Mouse (Mus musculus): Measurements from ENCODE around the gene Gm45753. TPM values are rescaled to one million over a fixed set of nuclear protein-coding genes. Genes with fewer than 3 reads are reported as not detected.

Gene Gm45753
- polyA plus RNA-seq, 1 experiment from 2014 or later = not detected

DNA sequence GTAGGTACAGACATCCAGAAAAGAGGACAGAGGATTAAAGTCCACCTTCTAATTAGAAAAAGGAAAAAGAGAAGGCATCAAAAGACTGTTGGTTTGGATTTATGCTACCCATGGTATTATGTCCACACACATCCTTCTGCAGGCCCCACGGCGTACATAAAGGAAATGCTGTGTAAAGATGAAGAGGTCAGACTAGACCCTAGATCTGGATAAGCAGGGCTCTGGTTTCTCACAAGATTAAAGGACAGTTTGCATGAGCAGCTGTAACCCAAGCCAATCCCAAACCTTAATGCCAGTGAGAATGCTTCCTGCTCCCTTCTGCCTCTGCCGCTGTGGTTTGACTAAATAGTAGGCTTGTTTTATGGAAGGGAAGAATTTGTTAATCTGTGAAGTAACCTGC is 30.8 kb downstream of the Gm45753 start:
- H3K4me3 ChIP-seq (ENCODE audit: low read depth, low read length) = no peak overlapping the region
- H3K9ac ChIP-seq = no peak overlapping the region
- H3K27ac ChIP-seq (ENCODE audit: low read depth) = no peak overlapping the region
- DNase-seq (no peak), ATAC-seq (ENCODE audit: insufficient read depth) (no peak)
- 61% methylated on average over 3 of the region's 3 CpGs for WGBS
- H3K9me3 ChIP-seq (ENCODE audit: low read depth, low read length) = no peaks in the 10 kb centered on the region
- no peaks in the 10 kb centered on the region for H3K4me1 ChIP-seq (ENCODE audit: insufficient read depth)
- no peaks in the 10 kb centered on the region for H3K36me3 ChIP-seq (ENCODE audit: insufficient read depth)
- TF ChIP-seq CTCF (IDR thresholded peaks at IDR 0.05; ENCODE audit: low read depth) = no peak
- no peak overlapping the region for H3K4me2 ChIP-seq
- no peaks in the 10 kb centered on the region for H3K27me3 ChIP-seq (ENCODE audit: insufficient read depth, low read length)

DNA sequence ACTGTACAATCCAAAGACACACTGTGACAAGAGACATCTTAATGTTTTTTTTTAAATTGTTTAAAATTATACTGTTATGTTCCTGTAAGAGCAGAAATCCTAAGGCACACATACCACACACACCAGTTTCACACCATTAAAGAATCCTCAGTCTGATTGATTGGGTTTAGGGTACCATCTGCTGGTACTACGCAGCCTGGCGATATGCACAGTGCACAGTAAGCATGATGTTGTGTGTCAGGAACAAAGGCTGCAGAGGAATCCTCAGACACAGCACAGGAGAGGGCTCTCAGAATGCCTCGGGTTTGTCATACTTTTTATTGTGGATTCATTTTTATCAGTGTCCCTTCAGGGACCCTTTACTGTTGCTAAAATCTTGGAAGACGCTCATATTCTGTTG is 33.9 kb downstream of the Gm45753 start:
- Histone ChIP-seq H3K4me1 (ENCODE audit: insufficient read depth) (no peaks in the 10 kb centered on the region), H3K27ac (ENCODE audit: low read depth) (no peak overlapping the region), H3K4me2 (no peak overlapping the region), H3K4me3 (ENCODE audit: low read depth, low read length) (no peak overlapping the region), H3K9me3 (ENCODE audit: low read depth, low read length) (no peaks in the 10 kb centered on the region), H3K36me3 (ENCODE audit: insufficient read depth) (no peaks in the 10 kb centered on the region), H3K27me3 (ENCODE audit: insufficient read depth, low read length) (no peaks in the 10 kb centered on the region), H3K9ac (no peak overlapping the region)
- TF ChIP-seq CTCF (IDR thresholded peaks at IDR 0.05; ENCODE audit: low read depth) = no peak
- 69% methylated on average over 4 of the region's 4 CpGs for WGBS
- ATAC-seq (ENCODE audit: insufficient read depth) (no peak), DNase-seq (no peak)

DNA sequence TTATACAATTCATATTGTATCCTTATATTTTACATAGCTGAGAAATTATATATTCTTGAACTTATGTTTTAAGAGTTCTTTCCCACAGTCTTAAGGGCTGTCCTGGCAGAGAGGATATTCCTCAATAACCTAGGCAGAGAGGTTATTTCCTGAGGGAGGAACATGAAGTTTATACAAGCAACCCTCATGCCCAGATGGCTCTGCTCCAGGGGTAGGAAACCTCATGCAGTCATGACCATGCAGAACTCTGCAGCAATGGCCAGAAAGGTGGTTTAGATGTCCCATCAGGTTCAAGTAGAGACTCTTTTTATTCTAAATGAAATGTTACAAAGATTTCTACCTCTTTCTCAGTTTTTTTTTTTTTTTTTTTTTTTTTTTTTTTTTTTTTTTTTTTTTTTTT is 39.2 kb downstream of the Gm45753 start:
- no peak overlapping the region for H3K4me2 ChIP-seq
- H3K4me1 ChIP-seq (ENCODE audit: insufficient read depth) = no peaks in the 10 kb centered on the region
- DNase-seq (no peak), ATAC-seq (ENCODE audit: insufficient read depth) (no peak)
- H3K36me3 ChIP-seq (ENCODE audit: insufficient read depth) = no peaks in the 10 kb centered on the region
- H3K27ac ChIP-seq (ENCODE audit: low read depth) = no peak overlapping the region
- H3K27me3 ChIP-seq (ENCODE audit: insufficient read depth, low read length) = no peaks in the 10 kb centered on the region
- no peak overlapping the region for H3K9ac ChIP-seq
- no peak overlapping the region for H3K4me3 ChIP-seq (ENCODE audit: low read depth, low read length)
- no peak for TF ChIP-seq CTCF (IDR thresholded peaks at IDR 0.05; ENCODE audit: low read depth)
- no peaks in the 10 kb centered on the region for H3K9me3 ChIP-seq (ENCODE audit: low read depth, low read length)

DNA sequence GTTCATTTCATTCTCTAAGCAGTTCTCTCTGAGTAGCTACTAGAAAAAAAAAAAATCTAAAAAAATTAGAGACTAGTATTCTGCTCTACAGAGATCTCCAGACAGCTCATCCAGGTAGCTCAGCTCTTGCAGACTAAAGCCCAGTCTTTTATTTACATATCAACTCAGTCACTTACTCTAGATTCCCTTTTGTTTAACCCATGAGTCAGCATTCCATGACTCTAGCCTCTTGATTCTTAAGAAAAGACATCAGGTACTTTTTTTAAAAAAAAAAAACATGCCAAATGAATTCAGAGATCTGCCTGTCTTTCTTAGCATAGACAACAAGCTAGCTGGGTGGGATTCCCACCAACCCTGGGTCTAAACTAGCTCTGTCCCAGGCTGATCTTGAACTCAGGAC is 39.8 kb downstream of the Gm45753 start:
- H3K9ac ChIP-seq = no peak overlapping the region
- H3K36me3 ChIP-seq (ENCODE audit: insufficient read depth) = no peaks in the 10 kb centered on the region
- H3K9me3 ChIP-seq (ENCODE audit: low read depth, low read length) = no peaks in the 10 kb centered on the region
- DNase-seq = no peak
- no peaks in the 10 kb centered on the region for H3K27me3 ChIP-seq (ENCODE audit: insufficient read depth, low read length)
- no peak overlapping the region for H3K27ac ChIP-seq (ENCODE audit: low read depth)
- H3K4me3 ChIP-seq (ENCODE audit: low read depth, low read length) = no peak overlapping the region
- no peak for ATAC-seq (ENCODE audit: insufficient read depth)
- H3K4me2 ChIP-seq = no peak overlapping the region
- no peaks in the 10 kb centered on the region for H3K4me1 ChIP-seq (ENCODE audit: insufficient read depth)
- no peak for TF ChIP-seq CTCF (IDR thresholded peaks at IDR 0.05; ENCODE audit: low read depth)

DNA sequence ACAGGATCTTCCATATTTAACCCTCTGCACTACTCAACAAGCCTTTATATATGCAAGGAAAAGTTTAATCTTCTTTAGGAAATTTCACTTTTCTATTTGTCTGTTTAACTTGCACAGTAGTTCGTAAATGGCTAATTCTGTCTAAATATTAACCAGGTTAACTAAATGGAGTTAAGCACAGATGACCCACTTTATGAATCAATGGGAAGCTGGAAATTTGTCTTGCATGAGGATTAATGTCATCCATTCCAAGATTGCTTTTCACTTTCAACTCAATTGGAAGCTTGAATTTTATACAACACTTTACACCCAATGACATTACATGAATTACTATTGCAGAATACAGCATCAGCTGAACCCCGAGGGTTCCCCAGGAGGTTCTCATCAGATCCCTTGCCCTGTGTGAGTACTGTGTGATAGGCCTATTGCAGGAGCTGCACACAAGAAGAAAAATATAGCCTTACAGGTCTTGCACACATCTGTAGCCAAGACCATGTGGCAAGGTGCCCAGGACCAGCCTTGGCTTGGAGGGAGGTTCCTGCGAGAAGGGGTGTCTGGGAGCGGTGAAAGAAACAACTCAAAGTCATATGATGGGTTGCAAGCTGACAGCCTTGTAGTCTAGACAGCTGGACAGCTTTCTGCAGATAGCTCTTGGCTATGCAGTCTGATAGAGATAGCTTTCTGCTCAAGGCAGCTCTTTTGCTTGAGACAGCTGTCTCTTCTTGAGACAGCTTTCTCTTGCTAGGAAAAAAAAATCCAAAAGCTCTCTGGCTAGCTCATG is 40.5 kb downstream of the Gm45753 start:
- TF ChIP-seq CTCF (IDR thresholded peaks at IDR 0.05; ENCODE audit: low read depth) = no peak
- ATAC-seq (ENCODE audit: insufficient read depth) = peak; percentile 83
- WGBS = 58% methylated on average over 4 of the region's 4 CpGs
- no peak overlapping the region for H3K9ac ChIP-seq
- H3K9me3 ChIP-seq (ENCODE audit: low read depth, low read length) = no peaks in the 10 kb centered on the region
- H3K27me3 ChIP-seq (ENCODE audit: insufficient read depth, low read length) = no peaks in the 10 kb centered on the region
- no peak overlapping the region for H3K4me2 ChIP-seq
- H3K36me3 ChIP-seq (ENCODE audit: insufficient read depth) = no peaks in the 10 kb centered on the region
- no peaks in the 10 kb centered on the region for H3K4me1 ChIP-seq (ENCODE audit: insufficient read depth)
- DNase-seq = peak; percentile 70
- no peak overlapping the region for H3K4me3 ChIP-seq (ENCODE audit: low read depth, low read length)
- no peak overlapping the region for H3K27ac ChIP-seq (ENCODE audit: low read depth)

DNA sequence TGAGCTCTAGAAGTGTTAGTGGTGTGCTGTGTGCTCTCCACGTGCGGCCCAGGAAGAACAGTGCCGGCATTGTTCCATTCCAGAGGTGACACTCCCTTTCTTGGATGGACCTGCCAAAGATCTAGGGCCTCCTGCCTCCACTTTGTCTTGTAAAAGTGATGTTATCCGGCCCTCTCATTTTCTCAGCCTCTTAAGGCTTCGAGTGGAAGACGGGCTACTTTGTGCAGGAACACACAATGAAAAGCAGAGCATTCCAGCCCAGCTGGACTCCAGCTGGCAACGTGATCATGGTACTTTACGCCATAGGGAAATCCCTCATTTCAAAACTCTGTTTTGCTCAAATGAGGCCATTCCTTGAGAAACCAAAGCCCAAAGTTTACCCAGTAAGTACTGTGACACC is 41.3 kb downstream of the Gm45753 start:
- H3K27me3 ChIP-seq (ENCODE audit: insufficient read depth, low read length) = no peaks in the 10 kb centered on the region
- peak; percentile 44 for DNase-seq
- H3K4me2 ChIP-seq = no peak overlapping the region
- no peak for TF ChIP-seq CTCF (IDR thresholded peaks at IDR 0.05; ENCODE audit: low read depth)
- no peak overlapping the region for H3K4me3 ChIP-seq (ENCODE audit: low read depth, low read length)
- no peaks in the 10 kb centered on the region for H3K36me3 ChIP-seq (ENCODE audit: insufficient read depth)
- no peaks in the 10 kb centered on the region for H3K4me1 ChIP-seq (ENCODE audit: insufficient read depth)
- H3K9ac ChIP-seq = no peak overlapping the region
- no peak for ATAC-seq (ENCODE audit: insufficient read depth)
- 47% methylated on average over 8 of the region's 8 CpGs for WGBS
- no peak overlapping the region for H3K27ac ChIP-seq (ENCODE audit: low read depth)
- H3K9me3 ChIP-seq (ENCODE audit: low read depth, low read length) = no peaks in the 10 kb centered on the region

DNA sequence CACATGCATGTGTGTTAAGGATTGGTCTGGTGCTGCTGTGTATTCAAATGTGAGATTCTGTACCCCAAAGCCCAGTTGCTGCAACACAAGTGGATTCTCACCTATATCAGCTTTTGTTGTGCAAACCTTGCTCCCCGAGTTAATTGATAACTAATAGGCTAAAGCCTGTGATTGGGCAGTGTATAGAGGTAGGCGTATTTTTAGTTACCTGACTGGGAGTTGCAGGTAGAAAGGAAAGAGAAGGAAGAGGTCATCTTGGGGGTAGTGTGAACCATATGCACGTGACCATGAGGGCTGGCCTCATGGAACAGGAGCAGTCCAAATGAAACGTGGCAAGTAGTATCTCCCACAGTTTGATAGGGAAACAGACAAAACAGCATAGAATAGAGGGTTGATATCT is 43.3 kb downstream of the Gm45753 start:
- H3K9me3 ChIP-seq (ENCODE audit: low read depth, low read length) = no peaks in the 10 kb centered on the region
- H3K36me3 ChIP-seq (ENCODE audit: insufficient read depth) = no peaks in the 10 kb centered on the region
- DNase-seq (no peak), ATAC-seq (ENCODE audit: insufficient read depth) (no peak)
- H3K27ac ChIP-seq (ENCODE audit: low read depth) = no peak overlapping the region
- no peaks in the 10 kb centered on the region for H3K4me1 ChIP-seq (ENCODE audit: insufficient read depth)
- WGBS = 80% methylated on average over 4 of the region's 4 CpGs
- no peak overlapping the region for H3K9ac ChIP-seq
- no peaks in the 10 kb centered on the region for H3K27me3 ChIP-seq (ENCODE audit: insufficient read depth, low read length)
- H3K4me3 ChIP-seq (ENCODE audit: low read depth, low read length) = no peak overlapping the region
- no peak overlapping the region for H3K4me2 ChIP-seq
- TF ChIP-seq CTCF (IDR thresholded peaks at IDR 0.05; ENCODE audit: low read depth) = no peak

Data from lung, embryonic 14.5 days (tissue).